Mouse (Mus musculus): ENCODE measurements around the gene Prkcg. TPM values are rescaled to one million over a fixed set of nuclear protein-coding genes. Genes with fewer than 3 reads are reported as not detected.
A peak's percentile ranks its signal among the peaks of the same experiment; 100 is the strongest.

The Prkcg gene
- polyA plus RNA-seq, 1 experiment, result 3.4 TPM

- H3K4me3 ChIP-seq (ENCODE audit: low read depth, low read length), result peak overlapping the region; percentile 69; the same call in 1 of the 2 replicates
- no peak overlapping the region; the same call in 1 of the 2 replicates for H3K9ac ChIP-seq (ENCODE audit: low read depth, poor library complexity, severe bottlenecking)
- H3K4me1 ChIP-seq (ENCODE audit: control insufficient read depth, insufficient read depth, low read length), result peaks cover 2% of the 10 kb centered on the region
- no peaks in the 10 kb centered on the region for H3K27me3 ChIP-seq (ENCODE audit: control insufficient read depth, insufficient read depth, low read length, poor library complexity, severe bottlenecking)
- TF ChIP-seq POLR2A (IDR thresholded peaks at IDR 0.05; ENCODE audit: insufficient read depth, low read length), result no peak
- TF ChIP-seq CTCF (IDR thresholded peaks at IDR 0.05; ENCODE audit: low read depth, low read length), result no peak
- no peak for TF ChIP-seq EP300 (IDR thresholded peaks at IDR 0.05; ENCODE audit: insufficient read depth, low read depth, low read length)
- H3K27ac ChIP-seq (ENCODE audit: insufficient read depth, low read length), result no peak overlapping the region
- H3K36me3 ChIP-seq (ENCODE audit: control insufficient read depth, insufficient read depth, low read length, poor library complexity, severe bottlenecking), result peaks cover 6% of the 10 kb centered on the region
- H3K9me3 ChIP-seq (replicated peaks; ENCODE audit: control insufficient read depth, insufficient read depth, low read length, poor library complexity, severe bottlenecking), result no peaks in the 10 kb centered on the region
Measured at GRCm38 (mm10) chr7:3304298-3304697, 15.3 kb downstream of the Prkcg start.

GRCm38 (mm10) chr7:3306400-3306799 lies 17.4 kb downstream of the Prkcg start:
- H3K27me3 ChIP-seq (ENCODE audit: control insufficient read depth, insufficient read depth, low read length, poor library complexity, severe bottlenecking), result no peaks in the 10 kb centered on the region
- H3K4me3 ChIP-seq (ENCODE audit: low read depth, low read length), result no peak overlapping the region
- no peaks in the 10 kb centered on the region for H3K9me3 ChIP-seq (replicated peaks; ENCODE audit: control insufficient read depth, insufficient read depth, low read length, poor library complexity, severe bottlenecking)
- no peak overlapping the region for H3K9ac ChIP-seq (ENCODE audit: low read depth, poor library complexity, severe bottlenecking)
- no peak for TF ChIP-seq POLR2A (IDR thresholded peaks at IDR 0.05; ENCODE audit: insufficient read depth, low read length)
- TF ChIP-seq EP300 (IDR thresholded peaks at IDR 0.05; ENCODE audit: insufficient read depth, low read depth, low read length), result no peak
- no peak for TF ChIP-seq CTCF (IDR thresholded peaks at IDR 0.05; ENCODE audit: low read depth, low read length)
- no peaks in the 10 kb centered on the region for H3K36me3 ChIP-seq (ENCODE audit: control insufficient read depth, insufficient read depth, low read length, poor library complexity, severe bottlenecking)
- H3K27ac ChIP-seq (ENCODE audit: insufficient read depth, low read length), result no peak overlapping the region
- H3K4me1 ChIP-seq (ENCODE audit: control insufficient read depth, insufficient read depth, low read length), result no peaks in the 10 kb centered on the region

GRCm38 (mm10) chr7:3308646-3309045 lies 19.7 kb downstream of the Prkcg start:
- Histone ChIP-seq H3K4me3 (ENCODE audit: low read depth, low read length) (no peak overlapping the region), H3K27ac (ENCODE audit: insufficient read depth, low read length) (no peak overlapping the region), H3K9me3 (replicated peaks; ENCODE audit: control insufficient read depth, insufficient read depth, low read length, poor library complexity, severe bottlenecking) (no peaks in the 10 kb centered on the region), H3K36me3 (ENCODE audit: control insufficient read depth, insufficient read depth, low read length, poor library complexity, severe bottlenecking) (no peaks in the 10 kb centered on the region), H3K4me1 (ENCODE audit: control insufficient read depth, insufficient read depth, low read length) (no peaks in the 10 kb centered on the region), H3K27me3 (ENCODE audit: control insufficient read depth, insufficient read depth, low read length, poor library complexity, severe bottlenecking) (no peaks in the 10 kb centered on the region), H3K9ac (ENCODE audit: low read depth, poor library complexity, severe bottlenecking) (no peak overlapping the region)
- TF ChIP-seq EP300 (IDR thresholded peaks at IDR 0.05; ENCODE audit: insufficient read depth, low read depth, low read length) (no peak), CTCF (IDR thresholded peaks at IDR 0.05; ENCODE audit: low read depth, low read length) (no peak), POLR2A (IDR thresholded peaks at IDR 0.05; ENCODE audit: insufficient read depth, low read length) (no peak)

GRCm38 (mm10) chr7:3310233-3310632 lies 21.3 kb downstream of the Prkcg start:
- no peaks in the 10 kb centered on the region for H3K9me3 ChIP-seq (replicated peaks; ENCODE audit: control insufficient read depth, insufficient read depth, low read length, poor library complexity, severe bottlenecking)
- no peaks in the 10 kb centered on the region for H3K36me3 ChIP-seq (ENCODE audit: control insufficient read depth, insufficient read depth, low read length, poor library complexity, severe bottlenecking)
- H3K27me3 ChIP-seq (ENCODE audit: control insufficient read depth, insufficient read depth, low read length, poor library complexity, severe bottlenecking), result no peaks in the 10 kb centered on the region
- H3K9ac ChIP-seq (ENCODE audit: low read depth, poor library complexity, severe bottlenecking), result no peak overlapping the region
- no peak for TF ChIP-seq CTCF (IDR thresholded peaks at IDR 0.05; ENCODE audit: low read depth, low read length)
- no peak for TF ChIP-seq EP300 (IDR thresholded peaks at IDR 0.05; ENCODE audit: insufficient read depth, low read depth, low read length)
- TF ChIP-seq POLR2A (IDR thresholded peaks at IDR 0.05; ENCODE audit: insufficient read depth, low read length), result no peak
- no peak overlapping the region for H3K4me3 ChIP-seq (ENCODE audit: low read depth, low read length)
- H3K4me1 ChIP-seq (ENCODE audit: control insufficient read depth, insufficient read depth, low read length), result no peaks in the 10 kb centered on the region
- no peak overlapping the region for H3K27ac ChIP-seq (ENCODE audit: insufficient read depth, low read length)

- Histone ChIP-seq H3K36me3 (ENCODE audit: control insufficient read depth, insufficient read depth, low read length, poor library complexity, severe bottlenecking) (no peaks in the 10 kb centered on the region), H3K27me3 (ENCODE audit: control insufficient read depth, insufficient read depth, low read length, poor library complexity, severe bottlenecking) (no peaks in the 10 kb centered on the region), H3K9me3 (replicated peaks; ENCODE audit: control insufficient read depth, insufficient read depth, low read length, poor library complexity, severe bottlenecking) (no peaks in the 10 kb centered on the region), H3K9ac (ENCODE audit: low read depth, poor library complexity, severe bottlenecking) (no peak overlapping the region), H3K4me1 (ENCODE audit: control insufficient read depth, insufficient read depth, low read length) (no peaks in the 10 kb centered on the region), H3K4me3 (ENCODE audit: low read depth, low read length) (no peak overlapping the region), H3K27ac (ENCODE audit: insufficient read depth, low read length) (no peak overlapping the region)
- TF ChIP-seq EP300 (IDR thresholded peaks at IDR 0.05; ENCODE audit: insufficient read depth, low read depth, low read length) (no peak), CTCF (IDR thresholded peaks at IDR 0.05; ENCODE audit: low read depth, low read length) (no peak), POLR2A (IDR thresholded peaks at IDR 0.05; ENCODE audit: insufficient read depth, low read length) (no peak)
Measured at GRCm38 (mm10) chr7:3313571-3313970, 24.6 kb downstream of the Prkcg start.

GRCm38 (mm10) chr7:3314121-3314520 lies 25.1 kb downstream of the Prkcg start:
- no peak overlapping the region for H3K27ac ChIP-seq (ENCODE audit: insufficient read depth, low read length)
- no peak overlapping the region for H3K9ac ChIP-seq (ENCODE audit: low read depth, poor library complexity, severe bottlenecking)
- no peak overlapping the region for H3K4me3 ChIP-seq (ENCODE audit: low read depth, low read length)
- no peaks in the 10 kb centered on the region for H3K27me3 ChIP-seq (ENCODE audit: control insufficient read depth, insufficient read depth, low read length, poor library complexity, severe bottlenecking)
- TF ChIP-seq EP300 (IDR thresholded peaks at IDR 0.05; ENCODE audit: insufficient read depth, low read depth, low read length), result no peak
- TF ChIP-seq POLR2A (IDR thresholded peaks at IDR 0.05; ENCODE audit: insufficient read depth, low read length), result no peak
- H3K4me1 ChIP-seq (ENCODE audit: control insufficient read depth, insufficient read depth, low read length), result no peaks in the 10 kb centered on the region
- no peaks in the 10 kb centered on the region for H3K9me3 ChIP-seq (replicated peaks; ENCODE audit: control insufficient read depth, insufficient read depth, low read length, poor library complexity, severe bottlenecking)
- no peaks in the 10 kb centered on the region for H3K36me3 ChIP-seq (ENCODE audit: control insufficient read depth, insufficient read depth, low read length, poor library complexity, severe bottlenecking)

All from ES-Bruce4 (cell line).